Mouse (Mus musculus): ENCODE measurements around the gene Gnmt. TPM values are rescaled to one million over a fixed set of nuclear protein-coding genes. Genes with fewer than 3 reads are reported as not detected.

The Gnmt gene
- total and polyA plus RNA-seq, 3 experiments: 0.62 to 1.6 TPM; not detected in 1

DNA sequence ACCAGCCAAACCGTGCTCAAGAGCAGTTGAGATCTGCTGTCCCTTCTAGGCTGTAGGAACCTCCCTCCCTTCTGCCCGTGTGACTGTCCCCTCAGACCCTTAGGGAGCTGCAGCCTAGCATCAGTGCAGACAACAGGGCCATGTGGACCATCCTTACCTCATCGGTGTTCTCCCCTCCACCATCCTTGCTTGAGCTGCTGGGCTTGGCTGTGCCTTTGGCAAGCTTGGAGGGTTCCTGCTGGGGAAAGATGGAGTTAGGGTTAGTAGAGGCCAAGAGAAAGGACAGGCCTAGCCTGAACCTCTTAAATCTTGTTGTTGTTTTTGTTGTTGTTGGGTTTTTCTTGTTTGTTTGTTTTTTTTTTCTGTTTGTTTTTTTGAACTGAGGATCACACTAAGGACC is 29.1 kb downstream of the Gnmt start:
- H3K36me3 ChIP-seq (ENCODE audit: control insufficient read depth in 1 of 2, insufficient read depth in 2 of 2, low read length in 2 of 2): peaks cover 0 to 8% of the 10 kb centered on the region in 2 experiments; a peak in 2 of 4 replicates
- no peaks in the 10 kb centered on the region for H3K9me3 ChIP-seq (replicated peaks; ENCODE audit: insufficient read depth, low read length)

DNA sequence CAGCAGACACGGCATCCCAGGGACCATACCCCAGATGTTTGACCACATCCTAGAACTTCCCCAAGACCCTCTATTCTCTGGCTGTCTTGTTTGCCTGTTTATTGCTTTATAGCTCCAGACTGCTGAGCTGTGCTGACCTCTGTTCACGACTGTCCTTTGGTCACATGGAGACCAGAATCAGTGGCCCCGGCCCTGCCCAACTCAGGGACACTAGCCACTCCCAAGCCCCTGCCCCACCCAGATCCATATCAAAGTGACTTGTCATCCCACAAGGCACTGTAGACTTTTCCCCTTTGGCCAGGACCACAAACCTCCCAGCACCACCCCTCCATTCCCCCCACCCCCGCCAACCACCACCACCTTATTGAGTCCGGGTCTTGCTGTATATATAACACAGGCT is 29.7 kb downstream of the Gnmt start:
- Histone ChIP-seq H3K27me3 (ENCODE audit: control insufficient read depth in 1 of 2, insufficient read depth in 2 of 2, low read length in 2 of 2) (no peaks in the 10 kb centered on the region), H3K4me3 (ENCODE audit: control insufficient read depth in 1 of 2, insufficient read depth in 1 of 2, low read depth in 2 of 2, low read length in 2 of 2) (no peak overlapping the region), H3K4me1 (ENCODE audit: control insufficient read depth in 1 of 2, insufficient read depth in 2 of 2, low read length in 2 of 2) (peaks cover 3 to 21% of the 10 kb centered on the region in 2 experiments), H3K9me3 (replicated peaks; ENCODE audit: insufficient read depth, low read length) (no peaks in the 10 kb centered on the region), H3K9ac (ENCODE audit: control insufficient read depth, low read depth, low read length, poor library complexity, severe bottlenecking) (no peak overlapping the region), H3K79me2 (ENCODE audit: control insufficient read depth, insufficient read depth, low read length, poor library complexity) (peaks cover 18% of the 10 kb centered on the region), H3K27ac (ENCODE audit: control insufficient read depth, low read depth, low read length) (no peak overlapping the region), H3K36me3 (ENCODE audit: control insufficient read depth in 1 of 2, insufficient read depth in 2 of 2, low read length in 2 of 2) (peaks cover 0 to 8% of the 10 kb centered on the region in 2 experiments; a peak in 2 of 4 replicates)
- no peak for TF ChIP-seq NRF1 (IDR thresholded peaks at IDR 0.05; ENCODE audit: insufficient read depth, low read depth, low read length, poor library complexity, severe bottlenecking)
- no peak for TF ChIP-seq CHD1 (IDR thresholded peaks at IDR 0.05; ENCODE audit: low read depth, low read length)
- TF ChIP-seq EP300 (IDR thresholded peaks at IDR 0.05; ENCODE audit: low read depth in 1 of 2, low read length in 2 of 2): no peak
- TF ChIP-seq UBTF (IDR thresholded peaks at IDR 0.05; ENCODE audit: borderline replicate concordance, insufficient read depth, low read depth, low read length): no peak
- TF ChIP-seq JUND (IDR thresholded peaks at IDR 0.05; ENCODE audit: low read depth, low read length): no peak
- TF ChIP-seq BHLHE40 (IDR thresholded peaks at IDR 0.05; ENCODE audit: borderline replicate concordance, low read depth, low read length): no peak
- TF ChIP-seq E2F4 (IDR thresholded peaks at IDR 0.05; ENCODE audit: borderline replicate concordance, low read depth, low read length): no peak
- TF ChIP-seq MAX (IDR thresholded peaks at IDR 0.05; ENCODE audit: low read length): no peak
- no peak for TF ChIP-seq NELFE (IDR thresholded peaks at IDR 0.05; ENCODE audit: low read depth, low read length)
- no peak for TF ChIP-seq CHD2 (IDR thresholded peaks at IDR 0.05; ENCODE audit: low read length)
- TF ChIP-seq RCOR1 (IDR thresholded peaks at IDR 0.05; ENCODE audit: low read depth, low read length): no peak
- no peak for TF ChIP-seq SMC3 (IDR thresholded peaks at IDR 0.05; ENCODE audit: low read depth, low read length)
- DNase-seq (ENCODE audit: low read depth, low spot score): no peak

More for the DNA sequence above, 29.1 kb downstream of the Gnmt start:
- DNase-seq (ENCODE audit: low read depth, low spot score): no peak
- Histone ChIP-seq H3K4me1 (ENCODE audit: control insufficient read depth in 1 of 2, insufficient read depth in 2 of 2, low read length in 2 of 2) (peaks cover 3 to 21% of the 10 kb centered on the region in 2 experiments), H3K27ac (ENCODE audit: control insufficient read depth, low read depth, low read length) (no peak overlapping the region), H3K79me2 (ENCODE audit: control insufficient read depth, insufficient read depth, low read length, poor library complexity) (peaks cover 23% of the 10 kb centered on the region), H3K4me3 (ENCODE audit: control insufficient read depth in 1 of 2, insufficient read depth in 1 of 2, low read depth in 2 of 2, low read length in 2 of 2) (no peak overlapping the region), H3K27me3 (ENCODE audit: control insufficient read depth in 1 of 2, insufficient read depth in 2 of 2, low read length in 2 of 2) (no peaks in the 10 kb centered on the region), H3K9ac (ENCODE audit: control insufficient read depth, low read depth, low read length, poor library complexity, severe bottlenecking) (no peak overlapping the region)
- TF ChIP-seq MEF2A (IDR thresholded peaks at IDR 0.05; ENCODE audit: extremely low read depth, insufficient replicate concordance, low read depth, low read length, poor library complexity, severe bottlenecking): no peak
- no peak for TF ChIP-seq BHLHE40 (IDR thresholded peaks at IDR 0.05; ENCODE audit: borderline replicate concordance, low read depth, low read length)
- no peak for TF ChIP-seq ZKSCAN1 (IDR thresholded peaks at IDR 0.05; ENCODE audit: low read depth, low read length)
- TF ChIP-seq POLR2AphosphoS2 (IDR thresholded peaks at IDR 0.05; ENCODE audit: low read length): no peak
- no peak for TF ChIP-seq TBP (IDR thresholded peaks at IDR 0.05; ENCODE audit: low read depth, low read length)
- TF ChIP-seq CHD2 (IDR thresholded peaks at IDR 0.05; ENCODE audit: low read length): no peak
- TF ChIP-seq SIN3A (IDR thresholded peaks at IDR 0.05; ENCODE audit: low read length): no peak
- no peak for TF ChIP-seq CHD1 (IDR thresholded peaks at IDR 0.05; ENCODE audit: low read depth, low read length)
- TF ChIP-seq ZC3H11A (IDR thresholded peaks at IDR 0.05; ENCODE audit: low read depth, low read length): no peak
- TF ChIP-seq UBTF (IDR thresholded peaks at IDR 0.05; ENCODE audit: borderline replicate concordance, insufficient read depth, low read depth, low read length): no peak
- no peak for TF ChIP-seq SMC3 (IDR thresholded peaks at IDR 0.05; ENCODE audit: low read depth, low read length)
